Mouse (Mus musculus): ENCODE results near the gene Pla2g5.

GRCm38 (mm10) chr4:138806160-138806559 lies 57.1 kb downstream of the Pla2g5 start:
- TF ChIP-seq CTCF (IDR thresholded peaks at IDR 0.05; ENCODE audit: low read depth) (no peak), EP300 (IDR thresholded peaks at IDR 0.05; ENCODE audit: low read depth) (no peak)

Measured in liver, postnatal 0 days (tissue).